Mouse (Mus musculus) bone marrow, adult 2 months (tissue): ENCODE data around the gene Usp31. TPM values are rescaled to one million over a fixed set of nuclear protein-coding genes. Genes with fewer than 3 reads are reported as not detected.

Experiments used
- H3K27ac ChIP-seq: fragments of 200-500 bp; 2 replicates; pipeline ENCODE4 v1.5.1; 2012; ENCODE audit warnings: low read depth, mild to moderate bottlenecking, control low read depth, inconsistent platforms, low read length; ENCODE audit not compliant: control insufficient read depth, poor library complexity, insufficient read depth
- H3K4me1 ChIP-seq: fragments of 200-500 bp; 2 replicates; pipeline ENCODE4 v1.6.1; 2011; ENCODE audit warnings: low read length; ENCODE audit not compliant: control insufficient read depth, insufficient read depth
- H3K4me3 ChIP-seq: fragments of 200-500 bp; replicated peaks from 2 replicates; pipeline ENCODE3; 2011; ENCODE audit warnings: mild to moderate bottlenecking, low read depth, low read length, control low read depth; ENCODE audit not compliant: control insufficient read depth
- CTCF ChIP-seq: fragments of 200-500 bp; IDR thresholded peaks from 2 replicates; pipeline ENCODE4 v1.5.1; 2011; ENCODE audit warnings: low read length, control low read depth; ENCODE audit not compliant: control insufficient read depth, insufficient read depth
- POLR2A ChIP-seq: fragments of 200-500 bp; IDR thresholded peaks from 2 replicates; pipeline ENCODE4 v1.6.1; 2011; ENCODE audit warnings: low read depth, mild to moderate bottlenecking, control low read depth, low read length, borderline replicate concordance; ENCODE audit not compliant: control insufficient read depth
- WGBS: fragments of 180-500 bp; shearing (Covaris S2); methylation state at CpG from one replicate; pipeline ENCODE4 v1.1.7; 2018; 5-methylcytosine and 5-hydroxymethylcytosine counted together
- polyA plus RNA-seq: library from polyadenylated mRNA; stranded (reverse); fragments of >200 nt; gene quantifications from 2 replicates; pipeline ENCODE4 v1.2.4, GENCODE M21; 2011; ENCODE audit warnings: low replicate concordance; ENCODE audit not compliant: missing spikeins, insufficient read depth, insufficient read length

Gene Usp31
- polyA plus RNA-seq, 1 experiment, result 4.1 TPM

GRCm38 (mm10) chr7:121706411-121707072, 511 bp downstream of the Usp31 start:
- WGBS, result 3% methylated on average over 74 of the region's 77 CpGs
- Histone ChIP-seq H3K27ac (peak overlapping the region; percentile 40; the same call in 1 of the 2 replicates), H3K4me1 (no peaks in the 10 kb centered on the region; the same call in 1 of the 2 replicates), H3K4me3 (peak overlapping the region; percentile 75)
- TF ChIP-seq POLR2A (no peak), CTCF (no peak)

DNA sequence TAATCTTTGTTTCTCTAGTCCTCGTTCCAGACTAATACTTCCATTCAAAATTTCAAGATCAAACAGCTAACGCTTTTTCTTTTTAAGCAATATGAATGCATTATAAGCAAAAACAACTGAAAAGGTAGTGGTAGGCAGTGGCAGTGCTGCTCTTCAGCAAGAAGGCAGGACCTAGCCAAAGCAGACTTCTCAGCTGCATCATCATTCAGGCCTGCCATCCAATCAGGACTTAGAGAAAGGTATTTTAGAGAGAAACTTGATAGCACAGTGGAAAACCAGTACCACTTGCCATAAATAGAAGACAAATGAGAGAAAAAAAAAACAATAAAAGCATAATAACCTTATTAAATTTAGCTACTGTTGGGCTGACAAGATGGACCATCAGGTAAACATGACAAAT, 2.0 kb downstream of the Usp31 start:
- H3K4me3 ChIP-seq, result no peak overlapping the region
- 89% methylated on average over 2 of the region's 2 CpGs for WGBS
- TF ChIP-seq POLR2A, result no peak
- TF ChIP-seq CTCF, result no peak
- no peak overlapping the region for H3K27ac ChIP-seq
- H3K4me1 ChIP-seq, result no peaks in the 10 kb centered on the region; the same call in 1 of the 2 replicates

- 63% methylated on average over 6 of the region's 6 CpGs for WGBS
- no peaks in the 10 kb centered on the region; the same call in 1 of the 2 replicates for H3K4me1 ChIP-seq
- no peak overlapping the region for H3K4me3 ChIP-seq
These were observed 5.1 kb downstream of the Usp31 start for GRCm38 (mm10) chr7:121701983-121702382.

GRCm38 (mm10) chr7:121700480-121700879, 6.6 kb downstream of the Usp31 start:
- Histone ChIP-seq H3K27ac (no peak overlapping the region), H3K4me3 (no peak overlapping the region), H3K4me1 (no peaks in the 10 kb centered on the region; the same call in 1 of the 2 replicates)
- TF ChIP-seq CTCF (no peak), POLR2A (no peak)
- 81% methylated on average over 3 of the region's 3 CpGs for WGBS

More at GRCm38 (mm10) chr7:121701983-121702382, 5.1 kb downstream of the Usp31 start:
- TF ChIP-seq POLR2A (no peak), CTCF (no peak)
- H3K27ac ChIP-seq, result no peak overlapping the region

DNA sequence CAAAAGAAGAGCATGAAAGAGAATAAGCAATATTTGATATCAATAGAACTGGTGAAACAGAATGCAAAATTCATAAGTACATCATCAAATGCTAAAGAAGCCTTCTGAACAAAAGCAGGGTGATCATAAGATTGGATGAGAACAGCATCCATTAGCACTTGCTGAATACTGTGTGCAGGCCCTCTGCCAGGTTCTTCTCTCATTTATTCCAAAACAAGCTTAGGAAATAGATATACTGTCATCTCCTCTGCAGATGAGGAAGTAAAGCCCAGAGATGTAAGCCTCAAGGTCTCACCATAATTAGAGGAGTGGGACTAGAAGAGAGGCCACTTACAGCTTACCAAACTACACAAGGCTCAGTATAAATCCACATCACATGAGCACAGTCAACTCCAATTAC, 7.8 kb downstream of the Usp31 start:
- TF ChIP-seq CTCF, result no peak
- no peak for TF ChIP-seq POLR2A
- Histone ChIP-seq H3K4me1 (no peaks in the 10 kb centered on the region; the same call in 1 of the 2 replicates), H3K27ac (no peak overlapping the region), H3K4me3 (no peak overlapping the region)

- Histone ChIP-seq H3K4me1 (no peaks in the 10 kb centered on the region), H3K4me3 (no peak overlapping the region), H3K27ac (no peak overlapping the region)
- no peak for TF ChIP-seq CTCF
- no peak for TF ChIP-seq POLR2A
- WGBS, result 63% methylated on average over 1 of the region's 1 CpGs
These were observed 9.5 kb downstream of the Usp31 start for GRCm38 (mm10) chr7:121697574-121697973.

- TF ChIP-seq POLR2A (no peak), CTCF (no peak)
These were observed 9.9 kb downstream of the Usp31 start for GRCm38 (mm10) chr7:121697170-121697569.

GRCm38 (mm10) chr7:121691803-121692202, 15.2 kb downstream of the Usp31 start:
- H3K27ac ChIP-seq, result no peak overlapping the region
- no peaks in the 10 kb centered on the region for H3K4me1 ChIP-seq
- no peak overlapping the region for H3K4me3 ChIP-seq
- 91% methylated on average over 2 of the region's 2 CpGs for WGBS
- TF ChIP-seq CTCF (no peak), POLR2A (no peak)

More at GRCm38 (mm10) chr7:121697170-121697569, 9.9 kb downstream of the Usp31 start:
- Histone ChIP-seq H3K27ac (no peak overlapping the region), H3K4me3 (no peak overlapping the region), H3K4me1 (no peaks in the 10 kb centered on the region)
